Mouse (Mus musculus) myocyte (in vitro differentiated cells): Measurements from ENCODE around the gene Sptbn4. TPM values are rescaled to one million over a fixed set of nuclear protein-coding genes. Genes with fewer than 3 reads are reported as not detected.
A peak's percentile ranks its signal among the peaks of the same experiment; 100 is the strongest.

Source experiments
- H3K27me3 ChIP-seq: one replicate; pipeline ENCODE4 v1.6.1; 2011; ENCODE audit not compliant: control insufficient read depth, insufficient read depth, insufficient read length
- H3K36me3 ChIP-seq: one replicate; pipeline ENCODE4 v1.6.1; 2011; ENCODE audit not compliant: control insufficient read depth, insufficient read depth
- H3K4me2 ChIP-seq: one replicate; pipeline ENCODE4 v1.6.1; 2011; ENCODE audit warnings: low read depth, control low read depth
- H3K4me3 ChIP-seq: one replicate; pipeline ENCODE4 v1.5.1; 2011; ENCODE audit warnings: mild to moderate bottlenecking, control low read depth, moderate library complexity
- H3K79me2 ChIP-seq: one replicate; pipeline ENCODE4 v1.6.1; 2011; ENCODE audit not compliant: control insufficient read depth, insufficient read depth
- H3ac ChIP-seq: one replicate; pipeline ENCODE4 v1.6.1; 2011; ENCODE audit not compliant: control insufficient read depth, insufficient read length
- CEBPB ChIP-seq: IDR thresholded peaks from 2 replicates; pipeline ENCODE4 v1.6.1; 2011; ENCODE audit warnings: mild to moderate bottlenecking, moderate library complexity; ENCODE audit not compliant: poor library complexity, insufficient read depth, severe bottlenecking
- E2F4 ChIP-seq: IDR thresholded peaks from one replicate; pipeline ENCODE4 v1.6.1; 2011; ENCODE audit warnings: mild to moderate bottlenecking, control low read depth, moderate library complexity; ENCODE audit not compliant: insufficient read depth
- MAX ChIP-seq: IDR thresholded peaks from one replicate; pipeline ENCODE4 v1.6.1; 2011; ENCODE audit warnings: low read depth, mild to moderate bottlenecking, control low read depth
- MYOD1 ChIP-seq, 3 experiments: IDR thresholded peaks; one replicate each; pipeline ENCODE4 v1.6.1; 2011; ENCODE audit warnings: control low read depth in 2 of 3, low read depth in 2 of 3, mild to moderate bottlenecking in 2 of 3, moderate library complexity in 1 of 3; ENCODE audit not compliant: insufficient read length in 2 of 3, control insufficient read depth in 1 of 3
- MYOG ChIP-seq, 3 experiments: IDR thresholded peaks; one replicate each; pipeline ENCODE4 v1.6.1; 2011; ENCODE audit warnings: control low read depth in 2 of 3, low read depth in 2 of 3, mild to moderate bottlenecking in 2 of 3; ENCODE audit not compliant: insufficient read length in 2 of 3, control insufficient read depth in 1 of 3, insufficient read depth in 1 of 3
- POLR2A ChIP-seq: IDR thresholded peaks from one replicate; pipeline ENCODE4 v1.6.1; 2011; ENCODE audit warnings: low read depth, mild to moderate bottlenecking, control low read depth, moderate library complexity; ENCODE audit not compliant: insufficient read length
- POLR2AphosphoS2 ChIP-seq: IDR thresholded peaks from one replicate; pipeline ENCODE4 v1.6.1; 2011; ENCODE audit warnings: low read depth, control low read depth; ENCODE audit not compliant: insufficient read length
- REST ChIP-seq: IDR thresholded peaks from one replicate; pipeline ENCODE4 v1.6.1; 2011; ENCODE audit warnings: mild to moderate bottlenecking, control low read depth, moderate library complexity; ENCODE audit not compliant: insufficient read depth, insufficient read length
- SRF ChIP-seq: IDR thresholded peaks from one replicate; pipeline ENCODE4 v1.6.1; 2011; ENCODE audit warnings: low read depth; ENCODE audit not compliant: control insufficient read depth, insufficient read length
- TCF12 ChIP-seq: IDR thresholded peaks from one replicate; pipeline ENCODE4 v1.6.1; 2011; ENCODE audit warnings: mild to moderate bottlenecking, control low read depth; ENCODE audit not compliant: poor library complexity, insufficient read depth, severe bottlenecking
- TCF3 ChIP-seq: IDR thresholded peaks from one replicate; pipeline ENCODE4 v1.6.1; 2011; ENCODE audit warnings: low read depth, control low read depth; ENCODE audit not compliant: insufficient read length
- USF1 ChIP-seq: IDR thresholded peaks from one replicate; pipeline ENCODE4 v1.6.1; 2011; ENCODE audit warnings: low read depth, mild to moderate bottlenecking, control low read depth, moderate library complexity
- polyA plus RNA-seq: library from polyadenylated mRNA; unstranded; fragments of >200 nt; fragmentation: generic; extraction: Trizol; gene quantifications from one replicate; pipeline ENCODE4 v1.2.1, GENCODE M21; 2012; ENCODE audit warnings: missing spikeins

Sptbn4 gene
- polyA plus RNA-seq, 1 experiment, result 0.17 TPM

- Histone ChIP-seq H3K36me3 (no peaks in the 10 kb centered on the region), H3K27me3 (no peaks in the 10 kb centered on the region), H3ac (no peak overlapping the region), H3K4me2 (no peak overlapping the region), H3K4me3 (peak overlapping the region; percentile 25), H3K79me2 (no peaks in the 10 kb centered on the region)
- TF ChIP-seq E2F4 (no peak), TCF3 (no peak), POLR2AphosphoS2 (no peak), CEBPB (no peak), USF1 (no peak), MYOD1 (IDR thresholded peaks at IDR 0.05; ENCODE audit: control insufficient read depth in 1 of 3, insufficient read length in 2 of 3, low read depth in 2 of 3) (no peak), TCF12 (no peak), POLR2A (no peak)
Observed at GRCm38 (mm10) chr7:27335011-27335720, 112.3 kb downstream of the Sptbn4 start.

- H3K27me3 ChIP-seq, result no peaks in the 10 kb centered on the region
- TF ChIP-seq MYOG (IDR thresholded peaks at IDR 0.05; ENCODE audit: control insufficient read depth in 1 of 3, insufficient read depth in 1 of 3, insufficient read length in 2 of 3, low read depth in 2 of 3) (no peak), USF1 (no peak), POLR2A (no peak), TCF12 (no peak)
- H3K4me3 ChIP-seq, result no peak overlapping the region
- H3K36me3 ChIP-seq, result no peaks in the 10 kb centered on the region
- H3K4me2 ChIP-seq, result no peak overlapping the region
- H3ac ChIP-seq, result no peak overlapping the region
- no peaks in the 10 kb centered on the region for H3K79me2 ChIP-seq
Observed at GRCm38 (mm10) chr7:27334405-27334911, 113.0 kb downstream of the Sptbn4 start.

GRCm38 (mm10) chr7:27333316-27333941 lies 114.1 kb downstream of the Sptbn4 start:
- Histone ChIP-seq H3ac (peak overlapping the region; percentile 80), H3K36me3 (no peaks in the 10 kb centered on the region), H3K27me3 (no peaks in the 10 kb centered on the region), H3K4me3 (peak overlapping the region; percentile 35), H3K4me2 (peak overlapping the region; percentile 80), H3K79me2 (no peaks in the 10 kb centered on the region)
- TF ChIP-seq E2F4 (no peak), MYOD1 (IDR thresholded peaks at IDR 0.05; ENCODE audit: control insufficient read depth in 1 of 3, insufficient read length in 2 of 3, low read depth in 2 of 3) (peak in 2 of 3 experiments; percentile 55 to 79), MYOG (IDR thresholded peaks at IDR 0.05; ENCODE audit: control insufficient read depth in 1 of 3, insufficient read depth in 1 of 3, insufficient read length in 2 of 3, low read depth in 2 of 3) (peak in 2 of 3 experiments; percentile 71), POLR2A (peak; percentile 78), TCF3 (no peak)

GRCm38 (mm10) chr7:27332353-27333199 lies 114.9 kb downstream of the Sptbn4 start:
- peak overlapping the region; percentile 35 for H3K4me3 ChIP-seq
- peak overlapping the region; percentile 80 for H3ac ChIP-seq
- H3K4me2 ChIP-seq, result peak overlapping the region; percentile 80
- no peaks in the 10 kb centered on the region for H3K36me3 ChIP-seq
- peak; percentile 81 for TF ChIP-seq POLR2AphosphoS2
- TF ChIP-seq POLR2A, result peak; percentile 79
- no peak for TF ChIP-seq MAX
- TF ChIP-seq E2F4, result no peak
- TF ChIP-seq MYOD1 (IDR thresholded peaks at IDR 0.05; ENCODE audit: control insufficient read depth in 1 of 3, insufficient read length in 2 of 3, low read depth in 2 of 3), result peak in 1 of 3 experiments; percentile 16
- TF ChIP-seq TCF12, result no peak
- TF ChIP-seq MYOG (IDR thresholded peaks at IDR 0.05; ENCODE audit: control insufficient read depth in 1 of 3, insufficient read depth in 1 of 3, insufficient read length in 2 of 3, low read depth in 2 of 3), result peak in 1 of 3 experiments; percentile 14
- TF ChIP-seq TCF3, result no peak
- TF ChIP-seq REST, result no peak
- peak; percentile 29 for TF ChIP-seq SRF
- TF ChIP-seq CEBPB, result no peak
- TF ChIP-seq USF1, result no peak
- H3K79me2 ChIP-seq, result no peaks in the 10 kb centered on the region
- no peaks in the 10 kb centered on the region for H3K27me3 ChIP-seq
